Mouse (Mus musculus): Measurements from ENCODE around the gene 1810009A15Rik. TPM values are rescaled to one million over a fixed set of nuclear protein-coding genes. Genes with fewer than 3 reads are reported as not detected.

1810009A15Rik gene
- total and polyA plus RNA-seq, 3 experiments, result 184 to 189 TPM; not detected in 1

- TF ChIP-seq MAFK (IDR thresholded peaks at IDR 0.05; ENCODE audit: borderline replicate concordance, low read depth, low read length) (no peak), ELF1 (IDR thresholded peaks at IDR 0.05; ENCODE audit: low read depth, low read length) (peak; percentile 98), NELFE (IDR thresholded peaks at IDR 0.05; ENCODE audit: low read depth, low read length) (peak; percentile 75), E2F4 (IDR thresholded peaks at IDR 0.05; ENCODE audit: borderline replicate concordance, low read depth, low read length) (peak; percentile 39; the same call in 1 of the 2 replicates), RAD21 (IDR thresholded peaks at IDR 0.05; ENCODE audit: low read depth, low read length) (no peak), TCF12 (IDR thresholded peaks at IDR 0.05; ENCODE audit: low read depth, low read length) (peak; percentile 67), MAX (IDR thresholded peaks at IDR 0.05; ENCODE audit: low read length) (peak; percentile 99), MYC (IDR thresholded peaks at IDR 0.05; ENCODE audit: low read depth, low read length) (peak; percentile 83), POLR2A (IDR thresholded peaks at IDR 0.05; ENCODE audit: control insufficient read depth in 1 of 2, insufficient read depth in 1 of 2, low read depth in 1 of 2, low read length in 2 of 2, poor library complexity in 1 of 2) (peak; percentile 67 to 89; a peak in 3 of 4 replicates), KAT2A (conservative IDR thresholded peaks at IDR 0.05; ENCODE audit: low read depth, low read length) (peak; percentile 87), GATA1 (IDR thresholded peaks at IDR 0.05; ENCODE audit: low read depth, low read length) (no peak), MXI1 (IDR thresholded peaks at IDR 0.05; ENCODE audit: low read depth, low read length) (peak; percentile 92), SIN3A (IDR thresholded peaks at IDR 0.05; ENCODE audit: low read length) (peak; percentile 99), ZKSCAN1 (IDR thresholded peaks at IDR 0.05; ENCODE audit: low read depth, low read length) (no peak), MAZ (IDR thresholded peaks at IDR 0.05; ENCODE audit: low read depth, low read length) (peak; percentile 99), JUND (IDR thresholded peaks at IDR 0.05; ENCODE audit: low read depth, low read length) (no peak), GABPA (IDR thresholded peaks at IDR 0.05; ENCODE audit: low read depth, low read length) (no peak)
Observed at GRCm38 (mm10) chr19:8871267-8872186, 17.1 kb upstream of the 1810009A15Rik start, which contains the start of gene Ubxn1 (continued).

GRCm38 (mm10) chr19:8872266-8872840, 16.3 kb upstream of the 1810009A15Rik start:
- H3K27me3 ChIP-seq (ENCODE audit: control insufficient read depth in 1 of 2, insufficient read depth in 2 of 2, low read length in 2 of 2), result no peaks in the 10 kb centered on the region
- TF ChIP-seq SMC3 (IDR thresholded peaks at IDR 0.05; ENCODE audit: low read depth, low read length), result no peak
- TF ChIP-seq CHD1 (IDR thresholded peaks at IDR 0.05; ENCODE audit: low read depth, low read length), result no peak
- no peak for TF ChIP-seq ZMIZ1 (IDR thresholded peaks at IDR 0.05; ENCODE audit: low read depth, low read length)
- TF ChIP-seq ZC3H11A (IDR thresholded peaks at IDR 0.05; ENCODE audit: low read depth, low read length), result no peak
- peak overlapping the region; percentile 98 for H3K9ac ChIP-seq (ENCODE audit: control insufficient read depth, low read depth, low read length, poor library complexity, severe bottlenecking)
- peak overlapping the region; percentile 68 for H3K27ac ChIP-seq (ENCODE audit: control insufficient read depth, low read depth, low read length)
- peak overlapping the region; percentile 73 to 94 for H3K4me3 ChIP-seq (ENCODE audit: control insufficient read depth in 1 of 2, insufficient read depth in 1 of 2, low read depth in 2 of 2, low read length in 2 of 2)
- no peaks in the 10 kb centered on the region for H3K9me3 ChIP-seq (replicated peaks; ENCODE audit: insufficient read depth, low read length)
- peaks cover 8 to 26% of the 10 kb centered on the region in 2 experiments for H3K36me3 ChIP-seq (ENCODE audit: control insufficient read depth in 1 of 2, insufficient read depth in 2 of 2, low read length in 2 of 2)
- peaks cover 15% of the 10 kb centered on the region for H3K79me2 ChIP-seq (ENCODE audit: control insufficient read depth, insufficient read depth, low read length, poor library complexity)
- peaks cover 10 to 21% of the 10 kb centered on the region in 2 experiments; a peak in 3 of 4 replicates for H3K4me1 ChIP-seq (ENCODE audit: control insufficient read depth in 1 of 2, insufficient read depth in 2 of 2, low read length in 2 of 2)
- DNase-seq (ENCODE audit: low read depth, low spot score), result no peak
